Mouse (Mus musculus) hindbrain, embryonic 10.5 days (tissue): ENCODE data around the gene Ttn. TPM values are rescaled to one million over a fixed set of nuclear protein-coding genes. Genes with fewer than 3 reads are reported as not detected.

Experiments used
- DNase-seq: peaks from one replicate; pipeline ENCODE4 v3.0.0-alpha.2; 2017; ENCODE audit warnings: low spot score
- H3K27ac ChIP-seq: fragments of 300-500 bp; sonication (generic); 2 replicates; pipeline ENCODE4 v1.5.1; 2016; ENCODE audit warnings: mild to moderate bottlenecking, moderate library complexity
- H3K27me3 ChIP-seq: fragments of 300-500 bp; sonication (generic); 2 replicates; pipeline ENCODE4 v1.6.1; 2016; ENCODE audit warnings: mild to moderate bottlenecking; ENCODE audit not compliant: poor library complexity, insufficient read depth, severe bottlenecking
- H3K36me3 ChIP-seq: fragments of 300-500 bp; sonication (generic); 2 replicates; pipeline ENCODE4 v1.6.1; 2016; ENCODE audit warnings: mild to moderate bottlenecking, moderate library complexity
- H3K4me1 ChIP-seq: fragments of 300-500 bp; sonication (generic); replicated peaks from 2 replicates; pipeline ENCODE4 v1.6.1; 2016; ENCODE audit warnings: mild to moderate bottlenecking
- H3K4me3 ChIP-seq: fragments of 300-500 bp; sonication (generic); 2 replicates; pipeline ENCODE4 v1.5.1; 2016; ENCODE audit warnings: mild to moderate bottlenecking, moderate library complexity
- H3K9me3 ChIP-seq: fragments of 300-500 bp; sonication (generic); 2 replicates; pipeline ENCODE4 v1.6.1; 2016; ENCODE audit warnings: mild to moderate bottlenecking, moderate library complexity
- WGBS: fragments of 180-500 bp; shearing (Covaris S2); methylation state at CpG from one replicate; pipeline ENCODE4 v1.1.7; 2016; 5-methylcytosine and 5-hydroxymethylcytosine counted together
- polyA plus RNA-seq: library from polyadenylated mRNA; unstranded; fragments of >200 nt; fragmentation: Nextera tagmentation; extraction: Ambion mirVana; gene quantifications from 2 replicates; pipeline ENCODE4 v1.2.1, GENCODE M21; 2016

The Ttn gene
- polyA plus RNA-seq, 1 experiment from 2014 or later, result 0.10 TPM

DNA sequence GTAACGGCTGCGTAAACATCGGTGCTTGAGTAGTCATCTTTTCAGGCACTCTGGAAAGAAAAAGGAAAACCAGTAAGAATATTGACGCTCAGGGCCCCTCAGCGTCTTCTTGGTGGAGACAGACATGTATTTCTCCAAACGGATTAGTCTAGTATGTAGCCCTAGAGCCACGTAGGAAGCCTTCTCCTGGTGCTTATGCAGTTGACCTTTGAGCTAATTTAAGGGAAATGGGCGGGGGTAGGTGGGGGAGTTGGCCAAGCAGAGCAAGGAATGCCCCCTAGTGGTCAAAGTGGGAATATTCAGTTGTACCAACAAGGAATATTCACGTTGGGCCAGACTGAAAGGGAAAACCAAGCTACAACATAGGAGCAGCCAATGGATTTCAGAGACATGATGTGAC, 2.2 kb downstream of the Ttn start:
- 53% methylated on average over 9 of the region's 9 CpGs for WGBS
- H3K9me3 ChIP-seq, result no peaks in the 10 kb centered on the region
- H3K27me3 ChIP-seq, result no peaks in the 10 kb centered on the region
- no peak overlapping the region for H3K27ac ChIP-seq
- H3K4me1 ChIP-seq, result no peaks in the 10 kb centered on the region
- DNase-seq, result peak; percentile 12
- H3K36me3 ChIP-seq, result no peaks in the 10 kb centered on the region
- H3K4me3 ChIP-seq, result no peak overlapping the region

DNA sequence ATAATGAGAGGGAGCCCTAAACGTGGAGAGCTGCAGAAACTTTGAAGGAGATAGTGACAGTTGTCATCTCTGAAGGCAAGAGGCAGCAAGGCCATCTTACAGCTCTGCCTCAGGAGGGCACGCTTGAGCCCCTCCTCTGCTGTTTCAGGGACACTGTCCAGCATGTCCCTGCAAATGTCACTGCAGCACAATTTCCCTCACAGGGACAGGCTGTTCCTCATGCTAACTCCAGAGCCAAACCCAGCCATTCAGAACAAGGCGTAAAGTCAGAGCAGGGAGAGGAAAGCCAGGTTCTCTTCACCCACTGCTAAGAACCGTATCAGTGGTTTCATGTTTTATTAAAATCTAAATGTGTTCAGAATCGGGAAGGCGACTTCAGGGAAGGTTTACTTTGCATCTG, 4.7 kb downstream of the Ttn start:
- WGBS, result 75% methylated on average over 6 of the region's 6 CpGs
- Histone ChIP-seq H3K9me3 (no peaks in the 10 kb centered on the region), H3K4me1 (no peaks in the 10 kb centered on the region), H3K27me3 (no peaks in the 10 kb centered on the region), H3K27ac (no peak overlapping the region), H3K4me3 (no peak overlapping the region), H3K36me3 (no peaks in the 10 kb centered on the region)
- no peak for DNase-seq

DNA sequence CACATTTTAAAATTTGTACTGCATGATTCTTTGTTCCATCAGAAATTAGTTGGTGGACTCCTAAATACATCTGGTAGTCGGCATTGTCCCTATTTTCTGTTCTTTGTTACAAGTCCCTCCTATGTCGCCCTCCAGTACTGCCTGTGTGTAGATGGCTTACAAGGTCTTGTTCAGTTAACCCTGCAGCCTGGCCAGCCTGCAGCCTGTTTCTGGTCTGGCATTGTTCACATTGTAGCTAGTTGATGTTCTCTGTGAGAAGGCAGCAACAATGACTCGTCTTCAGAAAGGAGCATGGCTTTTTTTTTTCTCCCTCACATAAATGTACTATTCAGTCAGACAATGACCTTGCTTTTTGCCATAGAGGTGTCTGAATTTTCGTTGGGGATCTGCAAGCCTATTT, 10.3 kb downstream of the Ttn start:
- DNase-seq, result no peak
- 47% methylated on average over 4 of the region's 4 CpGs for WGBS

DNA sequence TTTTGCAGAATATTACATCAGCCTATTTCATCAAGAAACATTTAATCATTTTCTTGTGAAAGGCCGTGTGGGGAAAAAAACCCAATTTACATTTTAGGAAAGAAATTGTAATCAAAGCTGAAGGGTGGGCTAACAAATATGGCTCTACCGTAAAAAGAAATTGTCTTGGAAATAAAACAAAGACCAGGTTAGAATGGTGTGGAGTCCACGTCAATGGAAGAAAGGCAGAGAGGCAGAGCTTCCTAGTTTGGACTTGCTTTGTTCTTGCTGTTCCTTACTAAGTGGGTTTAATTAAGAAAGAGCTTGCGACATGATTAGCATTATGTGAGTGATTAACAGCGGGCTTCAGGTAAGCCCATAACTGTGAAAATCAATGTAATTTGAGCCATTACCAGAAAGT, 11.3 kb downstream of the Ttn start:
- Histone ChIP-seq H3K36me3 (no peaks in the 10 kb centered on the region), H3K4me3 (no peak overlapping the region), H3K9me3 (no peaks in the 10 kb centered on the region), H3K27me3 (no peaks in the 10 kb centered on the region), H3K4me1 (0 out of 2 replicates have a peak, but pooled peaks cover 3% of the 10 kb centered on the region), H3K27ac (no peak overlapping the region)
- no peak for DNase-seq
- 77% methylated on average over 5 of the region's 5 CpGs for WGBS

More for the DNA sequence above, 10.3 kb downstream of the Ttn start:
- H3K27ac ChIP-seq, result no peak overlapping the region
- no peaks in the 10 kb centered on the region for H3K36me3 ChIP-seq
- no peak overlapping the region for H3K4me3 ChIP-seq
- H3K27me3 ChIP-seq, result no peaks in the 10 kb centered on the region
- H3K4me1 ChIP-seq, result 0 out of 2 replicates have a peak, but pooled peaks cover 3% of the 10 kb centered on the region
- H3K9me3 ChIP-seq, result no peaks in the 10 kb centered on the region

DNA sequence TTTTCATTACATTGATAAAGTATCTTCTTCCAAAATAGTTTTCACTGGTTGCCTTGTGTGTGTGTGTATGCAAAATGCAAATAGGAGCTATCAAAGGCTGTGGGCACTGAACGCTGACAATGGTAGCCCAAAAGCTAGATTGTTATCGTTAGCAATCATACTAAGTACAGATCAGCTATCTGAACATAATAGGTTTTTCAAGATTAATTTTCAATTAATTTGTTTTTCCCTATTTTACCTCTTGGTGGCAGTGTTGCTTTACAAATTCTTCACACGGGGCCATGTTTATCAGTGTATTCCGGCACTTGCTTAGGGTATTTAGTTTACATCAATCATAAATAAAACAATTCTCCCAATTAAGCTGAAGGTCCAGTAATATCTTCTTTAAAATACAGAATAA, 11.7 kb downstream of the Ttn start:
- WGBS, result 33% methylated on average over 4 of the region's 4 CpGs
- no peak overlapping the region for H3K4me3 ChIP-seq
- no peaks in the 10 kb centered on the region for H3K9me3 ChIP-seq
- 0 out of 2 replicates have a peak, but pooled peaks cover 3% of the 10 kb centered on the region for H3K4me1 ChIP-seq
- DNase-seq, result no peak
- no peaks in the 10 kb centered on the region for H3K36me3 ChIP-seq
- no peaks in the 10 kb centered on the region for H3K27me3 ChIP-seq
- H3K27ac ChIP-seq, result no peak overlapping the region

DNA sequence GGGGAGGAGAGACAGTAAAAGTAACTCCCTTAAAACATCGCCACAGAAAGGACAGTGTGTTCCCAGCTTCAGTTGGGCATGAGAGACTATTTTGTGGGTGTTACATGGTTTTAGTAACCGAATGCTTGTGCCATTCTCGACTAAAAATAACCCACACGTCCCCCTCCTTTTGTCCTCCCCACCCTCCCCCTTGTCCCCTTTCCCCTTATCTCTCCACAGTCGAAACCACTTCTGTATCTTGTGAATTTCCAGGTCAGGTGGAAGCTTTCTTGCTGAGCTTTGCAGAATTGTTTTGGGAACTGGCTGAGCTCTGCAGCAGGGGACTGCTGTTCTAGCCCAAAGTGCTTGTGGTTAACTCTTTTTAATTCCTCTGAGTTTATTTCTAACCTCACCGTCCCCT, 12.1 kb downstream of the Ttn start:
- H3K36me3 ChIP-seq, result no peaks in the 10 kb centered on the region
- H3K27ac ChIP-seq, result no peak overlapping the region
- no peaks in the 10 kb centered on the region for H3K27me3 ChIP-seq
- WGBS, result 71% methylated on average over 6 of the region's 6 CpGs
- H3K4me3 ChIP-seq, result no peak overlapping the region
- DNase-seq, result no peak
- H3K9me3 ChIP-seq, result no peaks in the 10 kb centered on the region
- 0 out of 2 replicates have a peak, but pooled peaks cover 3% of the 10 kb centered on the region for H3K4me1 ChIP-seq

DNA sequence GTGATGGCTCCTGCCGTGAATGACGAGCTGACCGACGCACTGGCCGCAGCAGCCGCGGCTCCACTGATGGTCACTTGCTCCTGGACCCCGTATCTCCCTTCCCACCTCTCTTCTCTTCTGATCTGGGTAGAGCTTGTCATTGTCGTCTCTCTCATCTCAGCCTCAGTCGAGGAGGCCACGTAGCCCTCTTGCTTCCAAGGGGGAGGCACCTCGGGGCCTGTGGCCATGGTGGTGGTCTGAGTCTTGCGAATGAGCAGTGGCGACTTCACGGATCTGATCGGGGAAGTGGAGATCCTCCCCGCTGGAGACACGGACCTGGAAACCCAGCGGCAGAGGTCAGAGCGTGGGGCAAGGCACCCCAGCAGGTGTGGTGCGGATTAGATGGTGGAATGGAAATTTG, 12.7 kb downstream of the Ttn start:
- Histone ChIP-seq H3K4me3 (no peak overlapping the region), H3K9me3 (no peaks in the 10 kb centered on the region), H3K27ac (no peak overlapping the region), H3K27me3 (no peaks in the 10 kb centered on the region), H3K36me3 (no peaks in the 10 kb centered on the region), H3K4me1 (0 out of 2 replicates have a peak, but pooled peaks cover 3% of the 10 kb centered on the region)
- no peak for DNase-seq
- WGBS, result 81% methylated on average over 21 of the region's 21 CpGs

DNA sequence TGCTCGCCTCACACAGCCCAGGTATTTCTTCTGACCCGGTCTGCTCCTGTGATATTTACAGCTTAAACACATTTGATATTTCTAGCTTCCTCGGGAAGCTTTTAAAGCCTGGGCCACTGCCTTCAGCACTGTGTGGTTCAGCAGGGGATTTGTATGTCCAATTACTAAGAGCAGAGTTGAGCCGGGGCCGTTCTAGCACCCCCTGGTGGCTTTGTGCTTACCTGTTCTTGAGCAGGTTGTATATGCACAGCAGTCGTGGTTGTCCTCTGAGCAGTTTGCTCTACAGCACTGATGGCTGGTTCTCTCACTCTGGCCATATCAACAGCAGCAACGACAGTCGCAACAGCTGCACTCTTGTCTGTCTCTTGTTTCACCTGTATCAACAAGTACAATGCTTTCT, 13.4 kb downstream of the Ttn start:
- H3K4me3 ChIP-seq, result no peak overlapping the region
- no peaks in the 10 kb centered on the region for H3K9me3 ChIP-seq
- H3K27me3 ChIP-seq, result no peaks in the 10 kb centered on the region
- H3K27ac ChIP-seq, result no peak overlapping the region
- peak; percentile 79 for DNase-seq
- 35% methylated on average over 8 of the region's 8 CpGs for WGBS
- H3K36me3 ChIP-seq, result no peaks in the 10 kb centered on the region
- 0 out of 2 replicates have a peak, but pooled peaks cover 3% of the 10 kb centered on the region for H3K4me1 ChIP-seq

DNA sequence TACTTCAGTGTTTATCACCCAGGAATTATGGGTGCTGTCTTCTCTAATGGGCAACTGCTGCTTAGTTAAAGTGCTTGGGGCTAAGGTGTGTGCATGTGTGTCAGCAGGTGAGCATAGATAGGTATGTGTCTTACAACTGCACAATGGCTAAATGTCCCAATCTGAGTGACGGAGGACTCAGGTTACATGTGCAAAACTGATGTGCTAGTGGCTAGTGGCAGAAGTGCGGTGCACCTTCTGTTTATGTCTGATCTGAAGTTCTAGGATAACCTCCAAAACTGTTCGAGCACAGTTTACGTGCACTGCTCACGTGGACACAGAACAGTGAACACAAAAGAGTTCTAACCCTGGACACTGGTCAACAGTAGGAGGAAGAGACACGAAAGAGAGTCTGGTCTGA, 15.8 kb downstream of the Ttn start:
- DNase-seq, result no peak
- Histone ChIP-seq H3K27ac (no peak overlapping the region), H3K27me3 (no peaks in the 10 kb centered on the region), H3K36me3 (no peaks in the 10 kb centered on the region), H3K4me3 (no peak overlapping the region), H3K9me3 (no peaks in the 10 kb centered on the region), H3K4me1 (no peaks in the 10 kb centered on the region)
- WGBS, result 93% methylated on average over 6 of the region's 6 CpGs

DNA sequence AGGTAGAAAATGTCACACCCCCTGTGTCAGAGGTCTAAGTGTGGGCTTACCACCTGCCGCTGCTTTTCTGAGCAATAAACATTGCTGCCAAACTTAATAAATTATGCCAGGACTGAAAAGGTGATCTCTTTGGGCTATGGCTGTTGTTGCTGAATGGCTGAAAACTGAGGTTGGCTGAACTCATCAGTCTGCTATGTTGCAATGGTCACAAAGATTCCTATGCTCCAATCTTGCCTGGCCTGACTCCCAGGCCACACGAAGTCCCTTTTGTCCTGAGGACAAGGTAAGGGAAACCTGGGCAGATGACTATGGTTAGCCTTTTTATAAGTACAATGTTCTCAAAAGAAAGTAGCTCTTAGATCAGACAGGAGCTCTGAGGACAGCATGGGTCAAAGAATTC, 16.3 kb downstream of the Ttn start:
- Histone ChIP-seq H3K9me3 (no peaks in the 10 kb centered on the region), H3K27me3 (no peaks in the 10 kb centered on the region), H3K4me1 (no peaks in the 10 kb centered on the region), H3K36me3 (no peaks in the 10 kb centered on the region), H3K4me3 (no peak overlapping the region), H3K27ac (no peak overlapping the region)
- 88% methylated on average over 2 of the region's 2 CpGs for WGBS
- DNase-seq, result no peak

DNA sequence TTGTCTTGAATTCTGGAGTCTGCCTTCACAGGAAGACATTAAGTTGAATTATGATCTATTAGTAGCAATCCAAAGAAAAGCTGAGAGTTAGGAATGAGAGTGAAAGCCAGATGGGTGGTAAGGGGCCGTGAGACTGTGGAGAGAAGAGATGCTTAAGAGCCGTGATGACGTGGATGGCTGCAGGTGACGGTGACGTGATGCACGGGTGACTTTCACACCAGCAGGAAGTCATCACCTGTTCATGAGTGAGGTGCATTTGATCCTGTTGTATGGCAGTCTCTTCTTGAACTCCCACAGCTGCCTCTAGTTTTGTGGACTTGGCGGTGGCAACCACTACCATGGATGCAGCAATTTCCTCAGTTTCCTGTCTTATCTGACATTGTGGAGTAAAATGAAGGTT, 16.8 kb downstream of the Ttn start:
- Histone ChIP-seq H3K4me3 (no peak overlapping the region), H3K36me3 (no peaks in the 10 kb centered on the region), H3K4me1 (no peaks in the 10 kb centered on the region), H3K27ac (no peak overlapping the region), H3K27me3 (no peaks in the 10 kb centered on the region), H3K9me3 (no peaks in the 10 kb centered on the region)
- WGBS, result 92% methylated on average over 7 of the region's 7 CpGs
- no peak for DNase-seq

DNA sequence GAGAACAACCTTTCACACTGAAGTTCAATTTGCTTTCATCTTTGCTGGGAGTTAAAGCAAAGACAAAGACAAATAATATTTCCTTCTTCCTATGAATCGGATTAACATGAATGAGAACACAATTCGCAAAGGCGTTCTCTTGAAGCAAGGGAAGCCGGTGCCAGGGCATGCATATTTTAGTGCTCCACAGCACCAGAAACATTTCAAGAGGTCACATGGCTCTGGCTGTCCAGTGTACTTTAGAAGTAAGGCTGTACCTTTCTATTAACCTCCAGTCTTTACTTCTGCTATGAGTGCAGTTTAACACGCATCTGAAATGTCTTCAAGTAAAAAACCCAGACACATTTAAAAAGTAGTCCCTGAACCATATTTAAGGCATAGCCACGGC, 20.3 kb downstream of the Ttn start:
- no peak for DNase-seq
- no peaks in the 10 kb centered on the region for H3K36me3 ChIP-seq
- H3K4me3 ChIP-seq, result no peak overlapping the region
- H3K4me1 ChIP-seq, result no peaks in the 10 kb centered on the region
- WGBS, result 89% methylated on average over 6 of the region's 6 CpGs
- H3K27ac ChIP-seq, result no peak overlapping the region
- no peaks in the 10 kb centered on the region for H3K9me3 ChIP-seq
- H3K27me3 ChIP-seq, result no peaks in the 10 kb centered on the region

DNA sequence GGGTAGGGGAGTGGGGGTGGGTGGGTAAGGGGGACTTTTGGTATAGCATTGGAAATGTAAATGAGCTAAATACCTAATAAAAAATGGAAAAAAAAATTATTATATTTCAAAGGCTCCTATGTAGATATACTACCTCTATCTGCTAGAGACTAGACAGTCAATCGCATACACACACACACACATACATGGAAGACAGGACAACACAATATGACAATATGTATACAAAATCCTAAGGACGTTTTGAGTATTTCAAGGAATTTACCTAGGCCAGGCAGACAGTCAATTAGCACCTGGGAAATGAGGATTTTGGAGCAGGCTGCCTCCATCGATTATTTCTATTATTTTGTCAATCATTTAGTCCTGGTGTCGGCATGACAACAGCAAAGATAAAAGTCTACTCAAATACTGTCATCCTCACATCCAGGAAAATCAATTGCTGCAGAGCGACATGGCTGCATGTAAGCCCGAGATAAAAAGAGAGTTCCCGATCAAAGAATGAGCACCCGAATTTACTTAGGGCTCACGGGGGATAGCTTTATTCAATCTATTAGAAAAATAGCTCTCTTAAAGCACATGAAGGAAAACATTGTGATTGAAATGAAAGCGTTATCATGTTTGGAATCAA, 20.8 kb downstream of the Ttn start:
- no peak overlapping the region for H3K4me3 ChIP-seq
- no peaks in the 10 kb centered on the region for H3K36me3 ChIP-seq
- no peaks in the 10 kb centered on the region for H3K27me3 ChIP-seq
- 89% methylated on average over 10 of the region's 10 CpGs for WGBS
- H3K9me3 ChIP-seq, result no peaks in the 10 kb centered on the region
- no peaks in the 10 kb centered on the region for H3K4me1 ChIP-seq
- no peak overlapping the region for H3K27ac ChIP-seq
- no peak for DNase-seq

DNA sequence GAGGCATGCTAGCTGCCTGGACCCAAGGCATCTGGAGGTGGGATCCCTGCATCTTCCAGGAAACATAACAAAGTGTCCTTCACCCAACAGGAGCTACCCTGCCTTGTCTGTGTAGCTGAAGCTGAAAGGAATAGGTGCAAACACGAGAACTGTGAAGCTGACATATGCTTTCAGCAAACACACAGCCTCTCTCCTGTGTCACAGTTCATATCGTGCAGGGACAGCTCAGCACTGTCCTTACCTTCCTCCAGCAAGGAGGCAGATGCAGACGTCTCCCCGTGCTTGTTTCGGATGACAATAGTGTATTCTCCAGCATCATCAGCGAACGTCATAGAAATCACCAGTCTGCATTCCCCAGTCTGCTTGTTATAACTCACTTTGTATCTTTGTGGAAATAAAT, 32.6 kb downstream of the Ttn start:
- no peaks in the 10 kb centered on the region for H3K4me1 ChIP-seq
- H3K27ac ChIP-seq, result no peak overlapping the region
- H3K36me3 ChIP-seq, result no peaks in the 10 kb centered on the region
- no peak overlapping the region for H3K4me3 ChIP-seq
- no peak for DNase-seq
- peaks cover under 1% of the 10 kb centered on the region; the same call in 1 of the 2 replicates for H3K9me3 ChIP-seq
- 83% methylated on average over 7 of the region's 7 CpGs for WGBS
- H3K27me3 ChIP-seq, result no peaks in the 10 kb centered on the region
